Mouse (Mus musculus): ENCODE measurements around the gene Slc1a3. TPM values are rescaled to one million over a fixed set of nuclear protein-coding genes. Genes with fewer than 3 reads are reported as not detected.

Gene Slc1a3
- polyA plus RNA-seq, 1 experiment from 2014 or later: 33.4 TPM

Other genes starting within 250 kb of the Slc1a3 start
- gene Gm2310, start 190.8 kb downstream of the Slc1a3 start, polyA plus RNA-seq (2016; fragmentation: Nextera tagmentation; extraction: Ambion mirVana): not detected in 2 replicates

All from heart, embryonic 10.5 days (tissue).